Mouse (Mus musculus) cerebellum, adult 2 months (tissue): Measurements from ENCODE around the gene Ubxn7. TPM values are rescaled to one million over a fixed set of nuclear protein-coding genes. Genes with fewer than 3 reads are reported as not detected.
A peak's percentile ranks its signal among the peaks of the same experiment; 100 is the strongest.

Experiments
- DNase-seq, 2 experiments: peaks; one replicate each; pipeline ENCODE4 v3.0.0; 2021
- H3K27ac ChIP-seq: fragments of 200-500 bp; 2 replicates; pipeline ENCODE4 v1.5.1; 2012; ENCODE audit warnings: low read length, control low read depth, inconsistent platforms; ENCODE audit not compliant: insufficient read depth
- H3K27me3 ChIP-seq: fragments of 200-500 bp; 2 replicates; pipeline ENCODE4 v1.6.1; 2012; ENCODE audit warnings: inconsistent platforms, mild to moderate bottlenecking, low read length, moderate library complexity; ENCODE audit not compliant: control insufficient read depth, insufficient read depth
- H3K4me1 ChIP-seq: fragments of 200-500 bp; 2 replicates; pipeline ENCODE4 v1.6.1; 2011; ENCODE audit warnings: low read length; ENCODE audit not compliant: control insufficient read depth, insufficient read depth
- H3K4me3 ChIP-seq: fragments of 200-500 bp; replicated peaks from 2 replicates; pipeline ENCODE3; 2011; ENCODE audit warnings: mild to moderate bottlenecking, low read depth, low read length, control low read depth; ENCODE audit not compliant: insufficient read depth
- CTCF ChIP-seq: fragments of 200-500 bp; IDR thresholded peaks from 2 replicates; pipeline ENCODE4 v1.5.1; 2011; ENCODE audit warnings: low read depth, mild to moderate bottlenecking, control low read depth, low read length, moderate library complexity, borderline replicate concordance; ENCODE audit not compliant: insufficient read depth
- POLR2A ChIP-seq: fragments of 200-500 bp; IDR thresholded peaks from 2 replicates; pipeline ENCODE4 v1.6.1; 2011; ENCODE audit warnings: low read length, control low read depth, borderline replicate concordance; ENCODE audit not compliant: insufficient read depth
- WGBS: fragments of 180-500 bp; shearing (Covaris S2); methylation state at CpG from one replicate; pipeline ENCODE4 v1.1.7; 2018; 5-methylcytosine and 5-hydroxymethylcytosine counted together
- polyA plus RNA-seq: library from polyadenylated mRNA; depleted of rRNA; stranded (reverse); fragments of >200 nt; gene quantifications from 2 replicates; pipeline ENCODE4 v1.2.3, GENCODE M21; 2012

The Ubxn7 gene
- polyA plus RNA-seq, 1 experiment, result 18.8 TPM

DNA sequence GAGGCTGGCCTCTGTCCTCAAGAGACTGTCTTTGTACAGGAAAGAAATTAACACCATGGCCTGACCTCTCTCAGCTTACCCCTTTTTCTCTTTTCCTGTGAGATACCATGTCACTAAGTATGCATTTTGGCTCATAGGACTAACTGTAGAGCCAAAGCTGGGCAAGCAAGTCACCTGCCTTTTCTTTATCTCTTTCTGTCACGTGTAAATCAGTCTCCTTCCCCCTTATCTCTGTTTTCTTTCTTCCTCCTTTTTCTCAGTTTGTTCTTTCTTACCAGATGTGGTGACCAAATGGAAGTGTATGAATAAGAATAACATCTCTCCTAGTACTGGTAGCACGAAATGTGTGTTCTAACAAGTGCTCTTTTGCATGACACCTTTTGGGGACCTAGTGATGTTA is 52.8 kb downstream of the Ubxn7 start:
- Histone ChIP-seq H3K4me1 (no peaks in the 10 kb centered on the region), H3K4me3 (no peak overlapping the region), H3K27me3 (no peaks in the 10 kb centered on the region), H3K27ac (no peak overlapping the region)
- TF ChIP-seq CTCF (no peak), POLR2A (no peak)
- 91% methylated on average over 2 of the region's 2 CpGs for WGBS
- no peak for DNase-seq

DNA sequence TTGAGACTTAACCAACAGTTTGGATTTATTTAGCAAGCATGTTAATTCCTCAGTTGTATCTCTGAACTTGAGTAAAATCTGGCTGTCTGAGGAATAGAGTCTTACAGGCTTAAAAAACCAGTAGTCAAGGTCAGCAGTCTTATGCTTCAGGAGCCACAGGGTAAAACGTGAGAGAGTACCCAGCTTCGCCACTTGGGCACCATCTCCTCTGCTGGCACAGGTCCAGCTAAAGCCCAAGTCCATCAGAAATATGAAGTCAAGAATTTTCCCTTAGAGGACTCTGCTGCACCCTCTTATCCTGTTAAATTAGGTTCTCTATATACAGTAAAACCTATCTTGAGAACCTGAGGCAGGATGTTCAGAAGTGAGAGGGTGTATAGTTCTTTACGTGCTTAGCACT is 54.8 kb downstream of the Ubxn7 start:
- H3K27me3 ChIP-seq, result no peaks in the 10 kb centered on the region
- peak; percentile 13; the same call in 1 of the 2 replicates for TF ChIP-seq CTCF
- no peak for TF ChIP-seq POLR2A
- no peak for DNase-seq
- no peak overlapping the region for H3K4me3 ChIP-seq
- H3K27ac ChIP-seq, result no peak overlapping the region
- no peaks in the 10 kb centered on the region for H3K4me1 ChIP-seq
- WGBS, result 47% methylated on average over 3 of the region's 3 CpGs

DNA sequence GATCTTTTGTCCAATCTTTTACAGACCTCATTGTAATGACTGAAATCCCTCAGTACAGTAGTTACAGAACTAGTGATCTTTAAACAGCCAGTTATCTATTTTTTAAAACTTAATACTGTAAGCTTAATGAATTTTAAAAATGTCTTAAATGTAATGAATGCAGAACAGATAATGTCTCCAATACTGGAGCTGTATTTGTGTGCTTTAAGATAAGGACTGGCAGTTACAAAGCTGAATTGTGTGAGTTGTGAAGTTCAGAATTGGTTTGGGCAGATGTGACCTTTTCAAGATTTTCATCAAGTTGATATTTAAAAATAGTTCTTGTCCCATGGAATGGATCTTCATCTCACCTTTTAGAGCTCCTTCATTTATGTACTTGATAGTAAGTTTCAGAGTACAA is 57.0 kb downstream of the Ubxn7 start:
- H3K27me3 ChIP-seq, result no peaks in the 10 kb centered on the region
- DNase-seq, result no peak
- no peak overlapping the region for H3K27ac ChIP-seq
- TF ChIP-seq CTCF, result no peak
- TF ChIP-seq POLR2A, result no peak
- H3K4me1 ChIP-seq, result no peaks in the 10 kb centered on the region
- H3K4me3 ChIP-seq, result no peak overlapping the region

DNA sequence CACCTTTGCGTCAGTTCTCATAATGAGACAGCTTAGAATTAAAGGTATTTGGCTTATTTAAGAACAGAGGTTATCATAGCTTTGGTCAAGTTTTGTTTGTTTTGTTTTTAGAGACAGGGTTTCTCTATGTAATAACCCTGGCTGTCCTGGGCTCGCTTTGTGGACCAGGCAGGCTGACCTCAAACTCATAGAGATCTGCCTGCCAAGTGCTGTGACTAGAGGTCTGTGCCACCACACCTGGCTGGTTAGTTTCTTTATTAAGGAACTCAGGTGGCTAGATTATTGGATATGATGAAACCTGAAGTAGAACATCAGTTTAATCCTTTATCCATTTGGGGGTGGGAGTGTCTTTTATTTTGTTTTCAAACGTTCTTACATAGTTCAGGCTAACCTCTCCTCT is 57.8 kb downstream of the Ubxn7 start:
- 89% methylated on average over 3 of the region's 3 CpGs for WGBS
- H3K27me3 ChIP-seq, result no peaks in the 10 kb centered on the region

DNA sequence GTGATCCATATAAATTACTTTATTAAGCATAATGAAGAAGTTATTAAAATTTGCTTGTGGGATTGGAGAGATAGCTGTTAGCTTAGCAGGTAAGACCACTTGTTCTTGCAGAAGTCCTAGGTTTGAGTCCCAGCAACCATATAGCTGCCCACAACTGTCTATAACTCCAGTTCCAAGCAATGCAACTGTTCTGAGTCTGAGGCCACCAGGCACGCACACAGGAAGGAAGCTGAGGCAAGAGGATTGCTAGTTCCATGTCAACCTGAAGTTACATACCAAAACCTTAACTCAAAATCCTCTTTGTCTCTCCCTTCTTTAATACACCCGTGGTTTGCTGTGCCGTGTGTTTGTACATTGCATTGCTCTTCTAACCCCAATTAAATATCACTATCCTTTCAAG is 58.8 kb downstream of the Ubxn7 start:
- no peak for DNase-seq
- Histone ChIP-seq H3K27ac (no peak overlapping the region), H3K4me3 (no peak overlapping the region), H3K27me3 (no peaks in the 10 kb centered on the region), H3K4me1 (no peaks in the 10 kb centered on the region)
- no peak for TF ChIP-seq POLR2A
- TF ChIP-seq CTCF, result no peak
- WGBS, result 93% methylated on average over 3 of the region's 3 CpGs

More for the DNA sequence above, 57.8 kb downstream of the Ubxn7 start:
- Histone ChIP-seq H3K4me3 (no peak overlapping the region), H3K27ac (no peak overlapping the region), H3K4me1 (no peaks in the 10 kb centered on the region)
- DNase-seq, result no peak
- no peak for TF ChIP-seq CTCF
- no peak for TF ChIP-seq POLR2A

DNA sequence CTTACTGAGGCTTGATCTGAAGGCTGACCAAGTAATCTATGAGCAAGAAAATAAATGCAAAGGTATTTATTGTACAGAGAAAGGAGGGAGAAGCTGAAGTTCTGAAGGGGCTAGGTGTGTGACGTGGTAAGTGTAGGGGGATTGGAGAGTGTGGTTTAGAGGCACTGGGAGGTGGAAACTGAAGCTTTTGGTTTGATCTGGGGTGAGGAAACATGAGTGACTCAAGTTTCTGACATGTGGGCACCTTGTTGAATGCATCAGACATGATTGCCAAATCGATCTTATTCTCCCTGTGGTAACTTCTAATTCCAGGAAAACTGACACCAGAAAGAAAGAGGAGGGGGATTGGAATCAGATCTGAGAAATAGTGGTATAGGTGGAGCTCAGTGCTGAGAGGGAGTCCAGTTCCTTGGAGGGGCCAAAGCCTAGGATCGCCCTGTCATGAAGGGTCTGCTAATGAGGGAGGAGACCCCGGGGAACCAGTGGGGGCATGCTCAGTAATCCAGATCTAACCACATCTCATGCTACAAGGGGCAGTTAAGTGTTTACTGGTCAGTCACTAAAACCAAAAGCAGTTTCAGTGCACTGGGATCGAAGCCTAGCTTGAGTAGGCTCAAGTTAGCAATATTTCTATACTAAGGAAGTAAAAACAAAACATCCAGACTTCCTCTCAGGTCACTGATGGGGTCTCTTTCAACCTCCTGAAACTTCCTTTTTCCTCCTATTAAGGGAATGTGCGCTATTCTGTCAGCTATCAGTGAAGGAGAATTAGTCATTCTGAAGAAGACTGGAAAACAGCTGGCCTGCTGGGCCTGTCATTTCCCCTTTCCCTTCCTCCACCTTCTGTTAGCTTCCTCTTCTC is 63.9 kb downstream of the Ubxn7 start:
- TF ChIP-seq POLR2A (no peak), CTCF (no peak)

DNA sequence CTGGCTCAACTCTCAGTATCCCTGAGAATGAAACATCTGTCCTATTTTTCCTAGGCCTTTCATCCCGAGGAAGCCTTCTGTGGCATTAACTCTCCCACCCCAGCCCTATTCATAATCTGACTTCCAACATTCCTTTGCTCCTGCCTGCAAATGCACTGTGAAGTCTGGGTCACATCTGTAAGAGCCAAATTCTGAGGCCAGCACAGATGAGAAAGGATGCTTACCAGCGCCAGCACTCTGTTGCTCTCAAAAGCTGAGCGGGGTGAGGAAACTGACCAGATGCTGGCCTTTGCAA is 64.4 kb downstream of the Ubxn7 start:
- Histone ChIP-seq H3K27me3 (no peaks in the 10 kb centered on the region), H3K27ac (no peak overlapping the region), H3K4me1 (no peaks in the 10 kb centered on the region), H3K4me3 (no peak overlapping the region)
- DNase-seq, result no peak
- WGBS, result 63% methylated on average over 3 of the region's 3 CpGs
- TF ChIP-seq POLR2A (no peak), CTCF (no peak)

More for the DNA sequence above, 63.9 kb downstream of the Ubxn7 start:
- Histone ChIP-seq H3K4me3 (no peak overlapping the region), H3K27me3 (no peaks in the 10 kb centered on the region), H3K4me1 (no peaks in the 10 kb centered on the region), H3K27ac (no peak overlapping the region)
- 78% methylated on average over 6 of the region's 6 CpGs for WGBS
- no peak for DNase-seq

DNA sequence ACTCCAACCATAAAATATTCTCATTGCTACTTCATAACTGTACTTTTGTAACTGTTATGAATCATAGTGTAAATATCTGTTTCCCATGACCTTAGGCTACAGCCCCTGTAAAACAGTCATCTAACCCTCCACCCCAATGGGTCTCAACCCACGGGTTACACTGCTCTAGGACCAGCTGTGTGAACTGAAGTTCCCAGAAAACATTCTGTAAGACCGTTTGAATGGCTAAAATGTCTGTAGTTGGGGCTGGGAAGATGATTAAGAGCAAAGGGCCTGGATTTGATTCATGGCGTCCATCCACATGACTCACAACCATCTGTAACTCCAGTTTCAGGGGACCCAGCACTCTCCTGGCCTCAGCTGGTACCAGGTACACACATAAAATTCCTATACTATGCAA is 66.1 kb downstream of the Ubxn7 start:
- H3K4me1 ChIP-seq, result no peaks in the 10 kb centered on the region
- no peak overlapping the region for H3K27ac ChIP-seq
- WGBS, result 75% methylated on average over 3 of the region's 3 CpGs
- H3K4me3 ChIP-seq, result no peak overlapping the region
- TF ChIP-seq POLR2A, result no peak
- no peak for TF ChIP-seq CTCF
- no peak for DNase-seq
- no peaks in the 10 kb centered on the region for H3K27me3 ChIP-seq

DNA sequence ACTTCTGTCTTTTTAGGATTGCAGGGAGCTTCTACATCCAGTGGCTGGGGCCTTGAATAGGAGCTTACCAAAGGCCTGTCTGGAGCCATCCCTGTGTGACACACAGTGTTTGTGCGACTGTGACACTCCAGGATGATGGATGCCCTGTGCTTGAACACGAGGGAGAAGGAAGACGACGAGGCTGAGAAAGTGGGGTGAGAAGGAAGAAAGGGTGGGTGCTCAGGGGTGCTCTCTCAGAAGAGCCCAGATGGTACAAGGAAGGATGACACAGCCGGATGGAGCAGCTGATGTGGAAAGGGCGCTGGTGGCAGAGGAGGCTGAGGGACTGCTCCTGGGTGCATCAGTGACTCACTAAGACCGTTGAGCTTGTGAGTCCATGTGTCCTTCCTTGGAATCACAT is 68.2 kb downstream of the Ubxn7 start, which contains the start of gene Tm4sf19:
Gene Tm4sf19, plus strand, starts transcription at position 240 of the 400 bp plus-strand sequence.
- DNase-seq, result no peak
- WGBS, result 84% methylated on average over 7 of the region's 7 CpGs
- TF ChIP-seq CTCF (no peak), POLR2A (no peak)

More for the DNA sequence above, 68.2 kb downstream of the Ubxn7 start, which contains the start of gene Tm4sf19:
- no peaks in the 10 kb centered on the region for H3K27me3 ChIP-seq
- no peak within 1 kb of the TSS for H3K4me3 ChIP-seq
- H3K27ac ChIP-seq, result no peak within 1 kb of the TSS
- H3K4me1 ChIP-seq, result no peaks in the 10 kb centered on the region
